Mouse (Mus musculus) liver, embryonic 16.5 days (tissue): ENCODE data around the gene Fcamr. TPM values are rescaled to one million over a fixed set of nuclear protein-coding genes. Genes with fewer than 3 reads are reported as not detected.

ENCODE experiments used
- ATAC-seq: fragments of 200-750 bp; cut with Nextera tagmentation; 2 replicates; pipeline ENCODE4 v1.8.0; 2017; ENCODE audit warnings: low read depth, mild to moderate bottlenecking, moderate number of reproducible peaks, moderate library complexity
- H3K27ac ChIP-seq: fragments of 300-500 bp; sonication (generic); 2 replicates; pipeline ENCODE4 v1.5.1; 2014; ENCODE audit warnings: mild to moderate bottlenecking, low read length
- H3K27me3 ChIP-seq: fragments of 300-500 bp; sonication (generic); 2 replicates; pipeline ENCODE4 v1.6.1; 2014; ENCODE audit warnings: low read depth, low read length, mixed read lengths; ENCODE audit not compliant: control insufficient read depth, insufficient read depth
- H3K36me3 ChIP-seq: fragments of 300-500 bp; sonication (generic); 2 replicates; pipeline ENCODE4 v1.6.1; 2014; ENCODE audit warnings: mild to moderate bottlenecking; ENCODE audit not compliant: control insufficient read depth, insufficient read depth
- H3K4me1 ChIP-seq: fragments of 300-500 bp; sonication (generic); 2 replicates; pipeline ENCODE4 v1.6.1; 2014; ENCODE audit warnings: low read depth, low read length, mixed read lengths; ENCODE audit not compliant: control insufficient read depth
- H3K4me2 ChIP-seq: fragments of 300-500 bp; sonication (generic); 2 replicates; pipeline ENCODE4 v1.6.1; 2014; ENCODE audit warnings: low read depth, low read length, mixed read lengths
- H3K4me3 ChIP-seq: fragments of 300-500 bp; sonication (generic); 2 replicates; pipeline ENCODE4 v1.5.1; 2014; ENCODE audit warnings: low read depth, mild to moderate bottlenecking, low read length
- H3K9ac ChIP-seq: fragments of 300-500 bp; sonication (generic); 2 replicates; pipeline ENCODE4 v1.6.1; 2014; ENCODE audit warnings: low read depth, low read length
- H3K9me3 ChIP-seq: fragments of 300-500 bp; sonication (generic); replicated peaks from 2 replicates; pipeline ENCODE4 v1.6.1; 2016; ENCODE audit warnings: low read length; ENCODE audit not compliant: control insufficient read depth
- WGBS: fragments of 180-500 bp; shearing (Covaris S2); extraction: QIAGEN DNeasy Blood & Tissue Kit; methylation state at CpG from one replicate; pipeline ENCODE4 v1.1.7; 2014; ENCODE audit not compliant: insufficient replicate concordance; 5-methylcytosine and 5-hydroxymethylcytosine counted together
- polyA plus RNA-seq: library from polyadenylated mRNA; unstranded; fragments of >200 nt; fragmentation: Nextera tagmentation; extraction: Ambion mirVana; gene quantifications from 2 replicates; pipeline ENCODE4 v1.2.1, GENCODE M21; 2015

Fcamr gene
- polyA plus RNA-seq, 1 experiment from 2014 or later = not detected

- H3K27me3 ChIP-seq = no peaks in the 10 kb centered on the region
- 62% methylated on average over 8 of the region's 8 CpGs for WGBS
- no peak overlapping the region for H3K4me2 ChIP-seq
- H3K4me1 ChIP-seq = no peaks in the 10 kb centered on the region
- no peak overlapping the region for H3K9ac ChIP-seq
- H3K9me3 ChIP-seq = no peaks in the 10 kb centered on the region
- no peak overlapping the region for H3K4me3 ChIP-seq
- H3K36me3 ChIP-seq = no peaks in the 10 kb centered on the region
- H3K27ac ChIP-seq = no peak overlapping the region
- no peak for ATAC-seq
These were observed 3.6 kb upstream of the Fcamr start for GRCm38 (mm10) chr1:130796967-130797684.

DNA sequence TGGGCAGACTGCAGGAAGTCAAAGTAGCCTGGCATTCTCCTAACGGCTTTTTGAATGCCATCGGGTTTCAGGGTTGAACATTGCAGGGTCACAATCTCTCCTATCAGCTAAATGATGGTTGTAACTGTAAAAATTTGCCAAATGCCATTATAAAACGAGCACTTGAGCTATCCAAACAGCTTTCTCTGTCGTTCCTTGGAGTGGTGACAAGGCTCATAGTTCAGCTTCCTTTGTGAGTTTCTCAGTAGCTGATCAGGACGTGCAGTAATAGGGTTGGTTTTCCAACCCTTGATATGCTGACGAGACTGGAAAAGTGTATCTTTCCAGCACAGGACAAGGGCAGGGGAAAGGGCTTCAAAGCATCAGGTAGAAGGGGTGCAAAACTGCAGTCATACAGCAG lies 2.7 kb upstream of the Fcamr start:
- Histone ChIP-seq H3K36me3 (no peaks in the 10 kb centered on the region), H3K27ac (no peak overlapping the region), H3K4me1 (no peaks in the 10 kb centered on the region), H3K4me3 (no peak overlapping the region), H3K4me2 (no peak overlapping the region), H3K27me3 (no peaks in the 10 kb centered on the region), H3K9me3 (no peaks in the 10 kb centered on the region), H3K9ac (no peak overlapping the region)
- no peak for ATAC-seq
- 41% methylated on average over 6 of the region's 6 CpGs for WGBS

DNA sequence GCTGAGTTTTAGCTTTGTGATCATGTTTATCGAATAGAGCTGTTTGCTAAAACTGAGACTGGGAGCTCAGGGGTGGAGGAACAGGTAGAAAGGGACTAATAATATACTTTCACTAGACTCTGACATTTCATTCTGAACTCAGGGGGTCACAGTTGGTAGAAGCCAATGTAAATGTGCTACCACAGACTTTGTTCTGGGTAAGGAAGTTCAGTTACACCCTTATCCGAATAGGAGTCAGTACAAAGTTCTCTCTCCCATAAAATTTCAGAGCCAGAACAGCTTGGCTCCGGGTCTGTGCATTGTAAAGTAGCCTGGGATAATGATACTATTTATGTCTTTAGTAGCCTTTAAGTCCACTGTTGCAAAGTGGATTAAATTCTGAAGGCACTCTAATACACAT lies 2.2 kb upstream of the Fcamr start:
- Histone ChIP-seq H3K9me3 (no peaks in the 10 kb centered on the region), H3K27me3 (no peaks in the 10 kb centered on the region), H3K9ac (no peak overlapping the region), H3K27ac (no peak overlapping the region), H3K4me2 (no peak overlapping the region), H3K4me3 (no peak overlapping the region), H3K4me1 (no peaks in the 10 kb centered on the region), H3K36me3 (no peaks in the 10 kb centered on the region)
- WGBS = 37% methylated on average over 3 of the region's 3 CpGs
- no peak for ATAC-seq

DNA sequence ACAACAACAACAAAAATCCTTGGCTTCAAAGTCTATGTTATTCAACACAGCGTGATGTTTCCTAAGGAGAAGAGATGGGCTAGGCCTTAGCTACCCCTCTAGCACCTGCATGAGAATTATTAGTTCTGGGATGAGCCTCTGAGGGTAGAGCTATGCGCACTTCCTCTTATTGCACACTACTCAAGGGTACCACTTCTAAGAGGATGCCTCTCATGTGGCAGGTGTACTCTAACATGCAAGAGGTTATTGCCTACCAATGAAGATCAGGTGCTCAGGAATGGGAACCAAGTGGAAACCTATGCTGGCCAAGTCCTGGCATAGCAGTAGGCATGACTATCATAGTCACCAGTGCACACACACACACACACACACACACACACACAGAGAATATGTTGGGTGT lies 1.3 kb upstream of the Fcamr start:
- H3K4me1 ChIP-seq = no peaks in the 10 kb centered on the region
- 64% methylated on average over 2 of the region's 2 CpGs for whole genome bisulfite sequencing
- H3K27me3 ChIP-seq = no peaks in the 10 kb centered on the region
- no peak overlapping the region for H3K27ac ChIP-seq
- H3K9me3 ChIP-seq = no peaks in the 10 kb centered on the region
- ATAC-seq = no peak
- H3K4me2 ChIP-seq = no peak overlapping the region
- no peak overlapping the region for H3K4me3 ChIP-seq
- H3K9ac ChIP-seq = no peak overlapping the region
- H3K36me3 ChIP-seq = no peaks in the 10 kb centered on the region

DNA sequence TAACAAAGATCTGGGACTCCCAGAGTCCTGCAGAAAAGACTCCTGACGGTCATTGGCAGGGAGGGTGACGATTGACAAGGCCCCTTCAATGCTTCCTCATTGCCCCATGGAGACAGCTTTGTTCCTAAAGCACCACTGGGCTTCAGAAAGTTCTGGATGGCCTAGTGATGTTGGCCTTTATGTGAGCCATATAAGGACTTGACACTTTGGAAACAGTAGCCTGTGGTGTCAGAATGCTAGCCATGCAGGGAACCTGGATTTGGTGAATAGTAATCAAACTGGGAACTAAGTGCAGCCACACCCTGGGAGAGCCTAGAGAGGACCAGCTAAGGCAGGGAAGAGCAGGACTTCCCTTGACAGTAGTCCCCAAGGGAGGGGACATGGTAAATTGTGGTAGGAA lies 809 bp downstream of the Fcamr start:
- Histone ChIP-seq H3K4me1 (no peaks in the 10 kb centered on the region), H3K9me3 (no peaks in the 10 kb centered on the region), H3K27ac (no peak overlapping the region), H3K4me2 (no peak overlapping the region), H3K36me3 (no peaks in the 10 kb centered on the region), H3K27me3 (no peaks in the 10 kb centered on the region), H3K9ac (no peak overlapping the region), H3K4me3 (no peak overlapping the region)
- WGBS = 49% methylated on average over 2 of the region's 2 CpGs
- ATAC-seq = no peak

DNA sequence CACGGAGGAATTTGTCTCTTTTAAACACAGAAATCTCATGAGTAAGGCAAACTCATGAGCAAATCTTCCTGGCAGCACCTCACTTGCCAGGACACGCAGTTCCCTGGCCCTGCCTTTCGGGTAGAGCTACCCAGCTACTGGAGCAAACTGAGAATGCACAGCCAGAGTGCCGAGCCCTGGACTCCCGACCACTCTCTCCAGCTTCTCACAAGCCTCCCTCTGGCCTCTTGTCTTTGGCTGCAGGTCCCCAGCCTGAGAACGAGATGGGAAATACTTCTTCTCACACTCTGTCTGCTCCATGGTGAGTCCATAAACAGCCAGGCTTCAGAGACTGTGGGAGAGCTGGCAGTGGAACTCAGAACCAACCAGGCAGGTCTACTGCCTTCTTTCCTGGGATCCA lies 2.3 kb downstream of the Fcamr start:
- no peak for ATAC-seq
- 54% methylated on average over 6 of the region's 6 CpGs for WGBS
- H3K9ac ChIP-seq = no peak overlapping the region
- H3K36me3 ChIP-seq = no peaks in the 10 kb centered on the region
- H3K27me3 ChIP-seq = no peaks in the 10 kb centered on the region
- H3K27ac ChIP-seq = no peak overlapping the region
- H3K9me3 ChIP-seq = no peaks in the 10 kb centered on the region
- H3K4me2 ChIP-seq = no peak overlapping the region
- H3K4me3 ChIP-seq = no peak overlapping the region
- H3K4me1 ChIP-seq = no peaks in the 10 kb centered on the region

DNA sequence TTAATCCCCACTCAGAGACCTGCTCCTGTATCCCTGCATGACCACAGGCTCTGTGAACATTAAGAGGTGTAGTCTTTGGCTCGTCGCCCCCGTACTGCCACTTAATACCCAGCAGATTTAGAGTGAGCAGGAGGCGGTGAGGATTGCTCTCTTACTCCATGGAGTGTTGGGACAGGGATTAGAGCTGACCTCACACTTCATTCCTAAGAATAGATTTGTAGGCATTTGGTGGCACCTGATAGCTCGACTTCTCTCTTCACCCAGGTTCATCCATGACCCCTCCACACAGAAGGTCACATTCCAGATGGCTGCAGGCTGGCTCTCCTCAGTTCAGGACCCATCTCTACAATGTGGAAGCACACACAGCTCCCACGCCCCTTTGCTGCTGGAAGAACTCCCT lies 3.6 kb downstream of the Fcamr start:
- no peaks in the 10 kb centered on the region for H3K9me3 ChIP-seq
- H3K36me3 ChIP-seq = no peaks in the 10 kb centered on the region
- no peaks in the 10 kb centered on the region for H3K4me1 ChIP-seq
- ATAC-seq = no peak
- no peaks in the 10 kb centered on the region for H3K27me3 ChIP-seq
- WGBS = 66% methylated on average over 6 of the region's 6 CpGs
- H3K4me2 ChIP-seq = no peak overlapping the region
- H3K4me3 ChIP-seq = no peak overlapping the region
- H3K9ac ChIP-seq = no peak overlapping the region
- H3K27ac ChIP-seq = no peak overlapping the region

DNA sequence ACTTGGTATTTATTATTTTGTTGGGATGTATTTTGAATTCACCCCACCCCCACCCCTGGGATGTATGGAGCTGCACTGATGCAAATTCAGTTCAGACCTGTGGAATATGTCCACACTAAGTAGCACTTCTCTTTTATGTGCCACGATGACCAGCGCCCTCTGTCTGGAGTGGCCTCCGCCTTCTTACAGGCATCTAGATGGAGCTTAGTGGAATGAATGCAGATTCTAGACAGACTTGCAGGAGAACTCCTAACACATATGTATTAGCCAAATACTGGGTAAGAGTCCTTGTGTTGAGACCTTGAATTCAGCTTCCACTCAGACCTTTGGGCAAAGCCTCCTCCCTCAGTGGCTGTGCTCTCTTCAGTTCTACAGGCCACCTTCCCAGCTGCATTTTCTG lies 10.2 kb downstream of the Fcamr start:
- Histone ChIP-seq H3K27ac (no peak overlapping the region), H3K27me3 (no peaks in the 10 kb centered on the region), H3K36me3 (no peaks in the 10 kb centered on the region), H3K4me3 (no peak overlapping the region), H3K9me3 (no peaks in the 10 kb centered on the region), H3K9ac (no peak overlapping the region), H3K4me2 (no peak overlapping the region), H3K4me1 (no peaks in the 10 kb centered on the region)
- 75% methylated on average over 3 of the region's 3 CpGs for WGBS
- ATAC-seq = no peak

- WGBS = 72% methylated on average over 17 of the region's 17 CpGs
- no peak for ATAC-seq
- H3K4me1 ChIP-seq = no peaks in the 10 kb centered on the region
- no peak overlapping the region for H3K4me2 ChIP-seq
- no peaks in the 10 kb centered on the region for H3K36me3 ChIP-seq
- H3K27me3 ChIP-seq = no peaks in the 10 kb centered on the region
- no peak overlapping the region for H3K27ac ChIP-seq
- H3K9me3 ChIP-seq = no peaks in the 10 kb centered on the region
- H3K4me3 ChIP-seq = no peak overlapping the region
- no peak overlapping the region for H3K9ac ChIP-seq
These were observed 10.6 kb downstream of the Fcamr start for GRCm38 (mm10) chr1:130811316-130811715.
